Mouse (Mus musculus) brain, adult 2 months (tissue): Measurements from ENCODE around the gene Ace3.

Experiments used
- DNase-seq: peaks from one replicate; pipeline ENCODE4 v3.0.0; 2011; ENCODE audit warnings: low read depth, low spot score

Gene Ace3

DNA sequence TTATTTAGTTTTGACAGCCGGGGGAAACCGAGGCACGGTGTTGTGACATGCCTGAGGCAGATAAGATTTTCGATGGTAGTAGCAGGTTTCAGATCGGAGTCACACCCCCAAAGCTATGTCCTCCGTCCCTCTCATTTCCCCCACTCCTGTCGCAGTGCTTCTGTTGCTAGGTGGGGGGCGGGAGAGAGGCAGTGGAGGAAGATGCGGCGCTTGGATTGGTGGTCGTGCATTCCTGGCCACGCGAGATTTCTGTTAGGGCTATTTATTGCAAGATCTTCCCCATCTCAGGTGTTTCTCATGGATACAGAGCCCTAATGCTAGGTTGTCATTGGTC is 42.9 kb downstream of the Ace3 start:
- DNase-seq = peak; percentile 93

GRCm38 (mm10) chr11:106044349-106044748 is 49.9 kb downstream of the Ace3 start:
- no peak for DNase-seq

GRCm38 (mm10) chr11:106045256-106045655 is 50.8 kb downstream of the Ace3 start:
- DNase-seq = no peak

DNA sequence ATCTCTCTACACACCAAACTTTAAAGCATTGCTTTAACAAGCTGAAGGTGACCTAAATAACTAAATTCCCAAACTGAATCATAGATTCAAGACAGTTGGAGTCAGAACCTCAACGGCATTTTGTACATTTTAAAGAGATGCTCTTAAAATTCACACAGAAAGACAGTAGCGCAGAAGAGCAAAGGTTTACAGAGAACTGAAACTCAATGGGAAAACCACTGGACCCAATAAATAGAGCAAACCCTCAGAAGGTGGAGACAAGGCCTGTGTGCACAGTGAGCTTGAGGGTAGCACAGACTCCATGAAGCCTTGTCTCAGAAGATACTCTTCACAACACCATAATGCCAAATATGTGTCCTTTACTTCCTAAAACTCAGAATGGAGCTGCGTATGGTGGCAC is 51.3 kb downstream of the Ace3 start:
- DNase-seq = no peak

- DNase-seq = no peak
These were observed 52.1 kb downstream of the Ace3 start for GRCm38 (mm10) chr11:106046584-106046983.

GRCm38 (mm10) chr11:106053921-106054320 is 59.4 kb downstream of the Ace3 start:
- DNase-seq = no peak

- no peak for DNase-seq
These were observed 60.1 kb downstream of the Ace3 start for GRCm38 (mm10) chr11:106054600-106054999.
